Mouse (Mus musculus) MEL (cell line): ENCODE results near the gene 1700018B08Rik.

Experiments
- BHLHE40 ChIP-seq: IDR thresholded peaks from 2 replicates; pipeline ENCODE4 v1.6.1; 2012; ENCODE audit warnings: low read depth, mild to moderate bottlenecking, inconsistent platforms, low read length, improper control_type of control experiment, borderline replicate concordance
- CHD1 ChIP-seq: IDR thresholded peaks from 2 replicates; pipeline ENCODE4 v1.6.1; 2012; ENCODE audit warnings: low read depth, mild to moderate bottlenecking, inconsistent platforms, low read length, improper control_type of control experiment
- CTCF ChIP-seq, 3 experiments: IDR thresholded peaks in 2 of 3; conservative IDR thresholded peaks in 1 of 3; 2 replicates each; pipeline ENCODE4 v1.5.1; 2011 to 2012; ENCODE audit warnings: low read length in 3 of 3, low read depth in 2 of 3, mild to moderate bottlenecking in 2 of 3, improper control_type of control experiment in 1 of 3, inconsistent platforms in 1 of 3, mixed read lengths in 1 of 3, moderate library complexity in 1 of 3; ENCODE audit not compliant: control insufficient read depth in 1 of 3, insufficient read depth in 1 of 3, poor library complexity in 1 of 3, severe bottlenecking in 1 of 3
- HCFC1 ChIP-seq: IDR thresholded peaks from 2 replicates; pipeline ENCODE4 v1.6.1; 2012; ENCODE audit warnings: low read depth, mild to moderate bottlenecking, inconsistent platforms, low read length, improper control_type of control experiment, moderate library complexity
- JUND ChIP-seq: IDR thresholded peaks from 2 replicates; pipeline ENCODE4 v1.6.1; 2011; ENCODE audit warnings: low read depth, mild to moderate bottlenecking, improper control_type of control experiment, low read length
- MAZ ChIP-seq: IDR thresholded peaks from 2 replicates; pipeline ENCODE4 v1.6.1; 2012; ENCODE audit warnings: low read depth, mild to moderate bottlenecking, inconsistent platforms, low read length, improper control_type of control experiment
- MEF2A ChIP-seq: IDR thresholded peaks from 2 replicates; pipeline ENCODE4 v1.6.1; 2014; ENCODE audit warnings: low read depth, mild to moderate bottlenecking, inconsistent platforms, low read length, improper control_type of control experiment; ENCODE audit not compliant: poor library complexity, insufficient replicate concordance, severe bottlenecking; ENCODE audit errors: extremely low read depth
- NRF1 ChIP-seq: IDR thresholded peaks from 2 replicates; pipeline ENCODE4 v1.6.1; 2014; ENCODE audit warnings: low read depth, mild to moderate bottlenecking, inconsistent platforms, low read length, improper control_type of control experiment, moderate library complexity; ENCODE audit not compliant: poor library complexity, insufficient read depth, severe bottlenecking
- RCOR1 ChIP-seq: IDR thresholded peaks from 2 replicates; pipeline ENCODE4 v1.6.1; 2012; ENCODE audit warnings: low read depth, mild to moderate bottlenecking, inconsistent platforms, low read length, improper control_type of control experiment
- USF2 ChIP-seq, 2 experiments: IDR thresholded peaks; 2 replicates each; pipeline ENCODE4 v1.6.1; 2011 to 2012; ENCODE audit warnings: improper control_type of control experiment in 2 of 2, low read length in 2 of 2, borderline replicate concordance in 1 of 2, inconsistent platforms in 1 of 2, low read depth in 1 of 2, mild to moderate bottlenecking in 1 of 2; ENCODE audit not compliant: insufficient read depth in 1 of 2
- ZC3H11A ChIP-seq: IDR thresholded peaks from 2 replicates; pipeline ENCODE4 v1.6.1; 2012; ENCODE audit warnings: low read depth, mild to moderate bottlenecking, inconsistent platforms, low read length, improper control_type of control experiment
- ZMIZ1 ChIP-seq: IDR thresholded peaks from 2 replicates; pipeline ENCODE4 v1.6.1; 2012; ENCODE audit warnings: low read depth, mild to moderate bottlenecking, inconsistent platforms, low read length, improper control_type of control experiment, moderate library complexity

DNA sequence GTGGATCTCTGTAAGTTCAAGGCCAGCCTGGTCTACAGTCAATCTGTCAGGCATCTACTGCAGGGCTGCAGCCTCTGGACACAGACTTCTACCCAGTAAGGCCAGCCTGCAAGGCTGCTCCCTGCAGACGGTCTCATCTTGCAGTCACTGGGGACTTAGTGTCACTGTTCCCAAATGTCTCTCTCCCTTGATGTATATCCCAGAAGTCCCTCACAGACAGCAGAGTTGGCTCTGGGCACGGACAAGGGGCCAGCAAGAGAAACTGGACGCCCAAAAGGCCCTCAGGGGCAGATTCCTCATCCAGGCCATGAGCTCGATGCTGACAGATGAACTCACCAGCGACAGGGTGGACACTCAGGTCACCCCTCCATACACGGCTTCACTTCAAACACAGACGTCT, 28.0 kb upstream of the 1700018B08Rik start:
- TF ChIP-seq CTCF (IDR thresholded peaks at IDR 0.05 in 2 of 3, conservative IDR thresholded peaks at IDR 0.05 in 1 of 3; ENCODE audit: control insufficient read depth in 1 of 3, insufficient read depth in 1 of 3, low read depth in 2 of 3, low read length in 3 of 3, poor library complexity in 1 of 3, severe bottlenecking in 1 of 3) (no peak), MEF2A (no peak), HCFC1 (no peak), MAZ (no peak), BHLHE40 (no peak), NRF1 (no peak), CHD1 (no peak), ZMIZ1 (no peak), USF2 (IDR thresholded peaks at IDR 0.05; ENCODE audit: borderline replicate concordance in 1 of 2, insufficient read depth in 1 of 2, low read depth in 1 of 2, low read length in 2 of 2) (no peak), RCOR1 (no peak), JUND (no peak), ZC3H11A (no peak)
